Mouse (Mus musculus): Measurements from ENCODE around the gene Gm9803.

Gm9803 gene

GRCm38 (mm10) chr10:43512976-43513375 is 10.9 kb upstream of the Gm9803 start:
- DNase-seq (ENCODE audit: low spot score in 2 of 2) = no peak

GRCm38 (mm10) chr10:43516992-43517660 is 6.8 kb upstream of the Gm9803 start:
- DNase-seq (ENCODE audit: low spot score in 2 of 2) = no peak

DNA sequence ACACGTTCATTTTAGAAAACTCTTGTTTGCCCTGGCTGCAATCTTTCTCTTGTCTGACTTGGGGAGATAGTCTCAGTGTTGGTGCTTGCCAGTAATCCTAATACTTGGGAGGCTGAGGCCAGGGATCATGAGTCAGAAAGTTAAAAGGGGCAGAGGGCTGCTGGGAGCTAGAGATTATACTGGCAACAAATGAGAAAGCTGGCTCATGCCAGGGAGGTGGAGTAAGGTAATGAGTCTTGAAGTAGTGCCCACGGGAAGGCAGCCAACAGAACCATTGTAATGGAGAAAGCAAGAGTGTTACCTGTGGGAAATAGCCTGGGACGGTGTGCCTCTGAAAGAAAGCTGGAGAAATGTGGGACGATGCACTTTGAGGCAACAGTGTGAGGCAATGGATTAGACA is 6.0 kb upstream of the Gm9803 start:
- DNase-seq (ENCODE audit: low spot score in 2 of 2) = peak in 1 of 2 experiments; percentile 26

DNA sequence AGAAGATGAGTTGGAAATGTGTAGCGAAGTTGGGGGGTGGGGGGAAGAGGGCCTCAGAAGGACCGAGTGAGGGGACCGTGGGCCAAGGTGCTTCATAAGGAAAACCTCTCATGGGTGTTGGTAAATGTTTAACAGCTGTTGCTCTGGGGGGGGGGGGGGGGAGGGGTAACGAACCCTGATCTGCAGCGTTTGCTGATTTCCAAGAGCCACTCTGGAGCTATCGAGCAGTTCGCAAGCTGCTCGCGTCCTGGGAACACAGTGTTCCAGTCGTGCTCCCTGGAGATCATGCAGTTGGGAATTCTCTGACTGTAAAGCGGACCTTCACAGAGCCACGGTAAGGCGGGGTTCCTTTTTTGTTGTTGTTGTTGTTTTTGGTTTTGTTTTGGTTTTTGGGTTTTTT is 5.5 kb upstream of the Gm9803 start:
- peak in 1 of 2 experiments; percentile 21 for DNase-seq (ENCODE audit: low spot score in 2 of 2)

GRCm38 (mm10) chr10:43519977-43520376 is 3.9 kb upstream of the Gm9803 start:
- no peak for DNase-seq (ENCODE audit: low spot score in 2 of 2)

DNA sequence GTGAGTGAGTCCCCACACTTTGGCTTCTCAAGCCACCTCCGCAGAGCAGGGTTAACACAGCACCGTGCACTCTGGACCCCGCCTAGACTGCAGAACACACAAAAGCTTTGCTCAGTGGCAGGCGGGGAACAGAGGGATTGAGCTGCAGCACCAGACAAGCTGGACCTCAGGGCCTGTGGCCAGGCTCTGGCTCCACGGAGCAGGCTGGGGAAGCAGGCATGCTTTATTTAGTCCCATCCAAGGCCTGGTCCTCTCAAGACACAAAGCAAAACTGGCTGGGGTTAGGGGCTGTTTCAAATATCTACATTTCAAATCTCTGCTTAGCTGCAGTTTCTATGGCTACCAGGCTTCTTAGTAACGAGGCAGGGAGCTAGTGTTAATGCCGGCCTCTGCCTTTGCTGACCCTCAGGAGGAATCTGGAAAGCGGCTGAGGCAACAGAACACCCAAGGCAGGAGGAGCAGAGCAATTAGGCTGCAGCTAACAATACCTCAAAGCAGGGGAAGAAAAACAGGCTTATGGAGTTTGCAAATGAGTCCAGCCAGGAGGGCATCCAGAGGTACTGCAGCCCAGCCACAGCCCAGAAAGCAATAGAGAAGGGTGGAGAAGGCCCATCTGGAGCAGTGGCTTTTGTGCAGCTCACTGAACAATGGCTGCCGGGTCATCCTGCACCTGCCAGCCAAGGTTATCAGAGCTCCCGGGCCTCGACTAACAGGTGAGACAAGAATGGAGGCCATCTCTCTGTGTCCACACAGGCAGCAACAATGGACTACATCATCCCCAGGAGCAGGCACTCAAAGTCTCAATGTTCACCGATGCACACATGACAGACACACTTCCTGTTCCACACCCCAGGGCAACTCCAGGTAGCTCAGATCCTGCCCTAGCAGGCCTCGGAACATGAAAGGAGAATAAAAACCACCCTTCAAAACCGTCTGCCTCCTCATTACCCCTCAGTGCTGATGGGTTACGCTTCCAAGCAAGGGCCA is 3.7 kb downstream of the Gm9803 start:
- no peak for DNase-seq (ENCODE audit: low spot score in 2 of 2)

GRCm38 (mm10) chr10:43534382-43534781 is 10.5 kb downstream of the Gm9803 start:
- no peak for DNase-seq (ENCODE audit: low spot score in 2 of 2)

GRCm38 (mm10) chr10:43537652-43538051 is 13.8 kb downstream of the Gm9803 start:
- DNase-seq (ENCODE audit: low spot score in 2 of 2) = no peak

- DNase-seq (ENCODE audit: low spot score in 2 of 2) = no peak
These were observed 14.9 kb downstream of the Gm9803 start for GRCm38 (mm10) chr10:43538831-43539230.

- no peak for DNase-seq (ENCODE audit: low spot score in 2 of 2)
These were observed 15.9 kb downstream of the Gm9803 start for GRCm38 (mm10) chr10:43539746-43540310.

DNA sequence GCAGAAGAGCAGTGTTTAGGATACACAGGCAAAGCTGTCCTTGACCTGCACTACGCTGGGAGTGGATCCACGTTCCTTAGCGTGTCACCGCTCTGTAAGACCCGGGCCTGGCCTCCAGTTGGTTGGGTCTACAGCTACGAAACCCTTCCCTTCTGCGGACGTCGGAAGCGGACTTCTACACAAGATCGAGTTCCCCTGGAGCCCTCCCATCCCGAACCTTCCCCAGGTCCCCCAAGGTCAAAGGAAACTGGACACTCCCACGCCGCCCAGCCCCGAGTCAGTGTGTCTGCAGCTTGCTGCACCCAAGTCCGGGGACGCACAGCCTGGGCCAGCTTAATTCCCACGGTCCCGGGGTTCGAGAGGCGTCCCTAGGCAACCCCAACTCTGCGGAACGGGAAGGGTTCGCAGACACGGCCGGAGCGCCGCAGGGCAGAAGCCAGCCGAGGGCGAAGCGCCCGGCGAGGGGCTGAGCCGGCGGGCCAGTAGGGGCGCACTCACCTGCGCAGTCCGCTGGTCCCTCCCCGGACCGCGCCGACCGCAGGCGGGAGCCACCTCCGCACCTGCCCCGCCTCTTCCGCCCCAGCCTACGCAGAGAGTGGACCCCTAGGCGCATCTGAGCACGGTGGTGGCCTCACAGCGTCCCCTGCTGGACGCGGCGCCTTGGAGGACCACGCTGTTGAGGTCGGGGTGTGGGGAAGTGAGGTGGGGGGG is 16.7 kb downstream of the Gm9803 start, which contains the start of gene 1700021F05Rik:
1700021F05Rik (minus strand) TSS at position 553 of the 711 bp plus-strand sequence.
- DNase-seq (ENCODE audit: low spot score in 2 of 2) = peak; percentile 83 to 93

DNA sequence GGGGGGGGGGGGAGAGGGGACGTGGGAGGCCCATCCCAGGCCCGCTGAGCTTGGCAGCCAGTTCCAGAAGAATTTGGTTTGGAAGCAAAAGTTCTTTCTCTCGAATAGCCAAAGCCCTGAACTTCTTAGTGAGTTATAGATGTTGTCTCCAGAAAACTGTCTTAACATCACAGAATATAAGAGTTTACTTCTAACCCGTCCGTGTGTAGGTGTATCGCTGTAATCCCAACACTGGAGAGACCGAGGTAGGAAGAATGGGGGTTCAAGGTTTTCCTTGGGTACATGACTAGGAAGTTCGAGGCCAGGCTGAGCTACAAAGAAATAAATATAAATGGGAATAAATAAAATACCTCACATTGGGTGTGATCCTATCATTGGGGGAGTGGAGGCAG is 17.3 kb downstream of the Gm9803 start:
- no peak for DNase-seq (ENCODE audit: low spot score in 2 of 2)

- no peak for DNase-seq (ENCODE audit: low spot score in 2 of 2)
These were observed 25.5 kb downstream of the Gm9803 start for GRCm38 (mm10) chr10:43549411-43549810.

GRCm38 (mm10) chr10:43550923-43551322 is 27.0 kb downstream of the Gm9803 start:
- no peak for DNase-seq (ENCODE audit: low spot score in 2 of 2)

DNA sequence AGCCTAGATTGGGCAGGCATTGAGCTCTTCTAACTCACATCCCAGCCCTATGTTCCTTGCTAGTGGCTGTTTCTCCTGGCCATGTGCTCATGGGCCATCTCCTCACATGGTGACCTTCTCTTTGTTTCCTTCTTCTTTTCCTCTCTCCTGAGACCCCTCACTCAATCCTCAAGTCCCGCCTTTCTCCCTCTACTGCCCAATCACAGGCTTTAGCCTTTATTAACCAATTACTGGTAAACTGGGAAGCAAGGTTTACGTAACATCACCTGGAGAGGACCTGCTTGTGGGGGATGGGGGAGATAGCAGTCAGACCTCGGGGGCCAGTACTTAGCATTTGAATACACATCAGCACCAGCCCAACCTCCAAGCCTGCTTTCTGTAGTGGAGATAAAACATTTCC is 27.5 kb downstream of the Gm9803 start:
- no peak for DNase-seq (ENCODE audit: low spot score in 2 of 2)

DNA sequence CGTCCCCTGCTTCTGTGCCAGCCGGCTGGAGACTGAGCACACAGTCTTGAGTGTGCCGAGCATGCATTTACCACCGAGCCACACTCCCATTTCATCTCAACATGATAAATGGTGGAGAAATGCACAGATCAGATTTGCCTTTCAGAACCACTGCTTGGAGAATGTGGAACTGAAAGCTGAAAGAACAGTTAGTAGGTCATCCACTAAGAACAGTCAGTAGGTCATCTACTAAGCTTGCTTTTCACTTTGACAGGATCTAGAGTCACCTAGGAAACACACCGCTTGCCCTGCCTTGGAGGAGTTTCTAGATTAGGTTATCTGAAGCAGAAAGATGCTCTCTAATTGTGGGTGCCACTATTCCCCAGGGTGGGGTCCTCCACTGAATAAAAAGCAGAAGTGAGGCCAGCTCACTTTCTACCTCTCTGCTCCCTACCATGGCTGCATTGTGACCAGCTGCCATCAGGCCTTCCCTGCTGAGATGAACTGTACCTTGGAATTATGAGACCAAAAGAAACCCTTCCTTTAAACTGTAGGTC is 33.8 kb downstream of the Gm9803 start:
- DNase-seq (ENCODE audit: low spot score in 2 of 2) = no peak

- no peak for DNase-seq (ENCODE audit: low spot score in 2 of 2)
These were observed 35.4 kb downstream of the Gm9803 start for GRCm38 (mm10) chr10:43559313-43559712.

DNA sequence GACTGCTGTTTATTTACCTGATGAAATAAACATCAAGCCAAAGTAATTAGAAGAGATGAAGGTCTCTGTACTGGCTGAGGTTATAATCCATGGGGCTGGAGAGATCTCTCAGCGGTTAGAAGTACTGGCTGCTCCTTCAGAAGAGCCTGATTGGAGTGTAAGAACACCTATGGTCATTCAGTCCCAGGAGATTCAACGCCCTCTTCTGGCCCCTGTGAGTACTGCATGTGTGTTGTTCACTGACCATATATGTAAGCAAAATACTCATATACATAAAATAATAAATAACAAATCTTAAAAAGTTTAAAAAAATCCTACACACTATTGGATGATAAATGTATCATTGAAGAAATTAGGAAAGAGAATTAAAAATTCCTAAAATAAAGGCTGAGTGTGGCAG is 36.9 kb downstream of the Gm9803 start:
- DNase-seq (ENCODE audit: low spot score in 2 of 2) = no peak

DNA sequence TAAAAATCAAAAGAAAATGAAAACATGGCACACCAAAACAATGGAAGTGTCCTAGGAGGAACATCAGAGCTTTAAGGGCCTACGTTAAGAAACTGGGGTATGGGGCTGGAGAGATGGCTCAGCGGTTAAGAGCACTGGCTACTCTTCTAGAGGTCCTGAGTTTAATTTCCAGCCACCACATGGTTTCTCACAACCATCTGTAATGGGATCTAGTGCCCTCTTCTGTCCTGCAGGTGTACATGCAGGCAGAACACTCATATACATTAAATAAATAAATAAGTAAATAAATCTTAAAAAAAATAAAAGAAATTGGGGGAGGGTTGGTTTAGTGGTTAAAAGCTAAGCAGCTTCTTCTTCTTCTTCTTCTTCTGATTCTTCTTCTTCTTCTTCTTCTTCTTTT is 37.4 kb downstream of the Gm9803 start:
- no peak for DNase-seq (ENCODE audit: low spot score in 2 of 2)
